Mouse (Mus musculus) frontal cortex, postnatal 14 days (tissue): Measurements from ENCODE around the gene Myrip.

ENCODE experiments used
- DNase-seq, 2 experiments: peaks; one replicate each; pipeline ENCODE4 v3.0.0; 2022; ENCODE audit warnings: low spot score in 2 of 2

Myrip gene

DNA sequence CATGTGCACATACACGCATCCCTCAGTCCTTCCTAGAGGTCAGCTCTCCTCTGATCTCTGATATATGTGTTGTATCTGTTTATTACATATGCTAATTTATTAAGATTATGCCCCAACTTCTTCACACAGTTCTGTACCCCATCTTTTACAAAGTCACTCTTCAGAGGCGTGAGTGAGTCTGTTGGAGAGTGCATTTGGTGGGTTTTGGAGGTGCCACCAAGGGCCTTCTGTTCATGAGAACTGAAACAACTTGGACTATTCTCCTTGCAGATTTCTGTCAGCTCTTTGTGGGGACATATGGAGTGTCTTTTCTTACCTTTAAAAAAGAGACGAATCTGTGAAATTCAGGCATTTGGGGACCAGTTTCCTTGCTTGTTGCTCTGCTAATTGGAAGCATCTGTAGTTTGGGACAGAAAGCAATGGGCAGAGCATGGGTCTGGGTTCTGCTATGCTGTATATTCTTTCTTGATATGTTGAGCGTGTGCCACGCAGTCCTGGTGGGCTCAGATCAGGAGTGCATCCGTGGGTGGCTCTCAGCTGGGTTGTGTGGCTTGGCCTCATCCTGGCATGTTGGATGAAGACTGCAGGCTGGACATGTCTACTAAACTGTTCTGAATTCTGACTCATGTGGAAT lies 148.5 kb downstream of the Myrip start:
- no peak for DNase-seq

DNA sequence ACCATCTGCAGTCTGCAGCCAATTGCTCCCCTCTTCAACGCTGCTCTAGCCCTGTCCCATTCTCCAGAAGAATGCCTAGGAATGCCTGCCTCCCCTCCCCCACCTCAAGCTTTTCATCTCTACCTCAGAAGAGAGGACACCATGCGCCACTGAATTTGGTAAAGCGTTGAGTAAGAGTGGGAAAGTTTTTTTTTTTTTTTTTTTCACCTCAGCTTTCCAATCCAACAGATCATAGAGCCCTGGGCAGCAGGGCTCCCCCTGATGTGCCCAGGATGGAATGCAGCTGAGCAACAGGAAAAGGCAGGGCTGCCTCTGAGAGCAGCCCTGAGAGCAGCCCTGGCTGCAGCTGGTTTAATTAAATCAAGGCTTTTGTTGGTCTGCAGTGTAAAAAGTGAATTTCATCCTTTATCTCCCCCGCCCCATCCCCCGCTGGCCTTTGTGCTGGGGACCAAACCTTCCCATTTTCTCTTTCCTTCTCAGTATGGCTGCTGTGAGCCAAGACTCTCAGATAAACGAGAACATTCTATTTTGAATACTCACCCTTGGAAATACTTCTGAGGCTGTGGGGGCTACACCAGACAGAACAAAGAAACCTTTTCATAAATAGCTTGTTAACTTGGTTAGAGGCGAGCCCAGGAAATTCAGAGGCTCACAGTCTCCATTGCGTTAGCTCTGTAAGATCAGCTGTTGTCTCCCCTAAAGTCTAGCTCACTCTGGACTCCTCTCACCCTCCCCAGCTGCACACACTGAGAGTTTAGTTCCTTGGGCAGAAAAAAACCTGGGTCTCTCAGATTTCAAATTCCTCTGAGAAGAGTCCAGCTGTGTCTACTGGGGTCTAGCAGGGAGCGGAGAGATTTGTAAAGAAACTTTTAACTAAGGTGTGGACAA lies 154.7 kb downstream of the Myrip start:
- peak; percentile 42 to 49 for DNase-seq

DNA sequence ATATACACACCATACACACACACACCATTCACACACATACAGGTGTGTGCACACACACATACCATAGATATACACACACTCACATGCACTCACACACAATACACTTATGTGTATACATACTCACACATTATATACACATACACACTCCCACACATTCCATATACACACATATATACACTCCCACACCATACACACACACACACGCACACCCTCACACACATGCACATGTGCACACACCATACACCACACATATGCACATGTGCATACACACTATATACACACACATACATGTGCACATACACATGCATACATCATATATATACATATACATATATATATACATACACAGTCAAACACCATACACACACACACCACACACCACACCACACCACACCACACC lies 169.1 kb downstream of the Myrip start:
- DNase-seq, result no peak

DNA sequence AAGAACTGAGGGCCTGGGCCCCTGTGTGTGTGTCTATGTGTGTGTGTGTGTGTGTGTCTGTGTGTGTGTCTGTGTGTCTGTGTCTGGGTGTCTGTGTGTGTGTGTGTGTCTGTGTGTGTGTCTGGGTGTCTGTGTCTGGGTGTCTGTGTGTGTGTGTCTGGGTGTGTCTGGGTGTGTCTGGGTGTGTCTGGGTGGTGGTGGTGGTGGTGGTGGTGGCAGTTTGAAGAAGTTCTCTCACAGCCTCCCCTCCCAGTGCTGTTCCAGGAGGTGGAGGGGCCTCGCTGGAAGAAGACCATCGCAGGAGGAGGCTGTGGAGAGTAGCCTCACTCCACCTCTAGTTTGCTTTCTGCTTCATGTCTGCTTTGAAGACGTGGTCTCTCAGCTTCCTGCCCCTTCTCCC lies 180.3 kb downstream of the Myrip start:
- DNase-seq, result no peak

DNA sequence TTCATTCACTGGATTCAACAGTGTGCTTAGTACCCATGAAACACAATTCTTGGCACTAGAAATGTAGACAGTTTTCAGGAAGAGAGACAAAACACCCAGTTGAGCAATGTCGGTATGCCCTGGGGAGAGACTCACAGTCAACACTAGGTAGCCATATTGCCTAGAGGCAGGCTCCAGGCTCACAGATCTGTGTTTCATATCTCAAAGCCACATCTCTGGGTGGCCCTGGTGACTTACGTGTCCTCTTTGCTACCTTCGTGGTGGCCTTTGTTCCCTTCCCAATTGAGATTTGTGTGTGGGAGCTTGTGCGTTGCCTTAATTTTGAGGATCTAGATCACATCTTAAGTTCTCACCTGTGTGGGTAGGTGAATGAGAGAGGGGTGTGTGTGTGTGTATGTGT lies 181.1 kb downstream of the Myrip start:
- DNase-seq, result no peak

DNA sequence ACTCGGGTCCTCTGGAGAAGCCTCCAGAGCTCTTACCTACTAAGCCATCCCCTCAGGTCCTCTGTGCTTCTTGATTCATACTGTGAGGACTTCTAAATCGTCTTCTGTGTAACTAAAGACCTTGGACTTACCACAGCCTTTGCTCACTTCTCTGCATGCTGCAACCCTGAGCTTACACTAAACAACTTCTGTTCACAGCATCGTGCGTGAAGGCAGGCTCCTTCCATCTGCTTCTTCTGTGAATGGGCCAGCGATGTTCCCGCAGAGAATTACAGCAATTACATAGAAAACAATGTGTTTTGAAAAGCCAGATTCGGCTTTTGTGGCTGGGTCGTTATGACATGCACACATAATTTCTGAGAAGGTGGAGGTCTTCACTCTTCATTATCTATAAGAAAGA lies 181.8 kb downstream of the Myrip start:
- DNase-seq, result no peak

DNA sequence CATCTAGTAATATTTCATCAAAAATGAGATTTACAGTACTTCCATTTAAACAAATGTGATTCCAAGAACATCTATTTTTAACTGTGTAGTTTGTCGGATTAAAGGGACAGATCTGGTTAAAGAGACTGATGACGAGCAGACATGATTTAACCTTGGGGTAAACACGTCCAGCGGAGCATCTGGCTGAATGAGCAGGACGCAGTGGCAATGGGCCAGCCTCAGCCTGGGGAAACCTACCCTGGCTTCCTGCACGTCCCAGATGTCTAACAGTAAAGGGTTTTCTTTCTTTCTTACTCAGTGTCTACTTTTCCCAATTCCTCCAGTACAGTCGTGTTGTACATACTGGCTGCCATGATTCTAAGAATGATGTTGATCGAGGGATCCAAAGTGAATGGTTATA lies 185.8 kb downstream of the Myrip start:
- no peak for DNase-seq

DNA sequence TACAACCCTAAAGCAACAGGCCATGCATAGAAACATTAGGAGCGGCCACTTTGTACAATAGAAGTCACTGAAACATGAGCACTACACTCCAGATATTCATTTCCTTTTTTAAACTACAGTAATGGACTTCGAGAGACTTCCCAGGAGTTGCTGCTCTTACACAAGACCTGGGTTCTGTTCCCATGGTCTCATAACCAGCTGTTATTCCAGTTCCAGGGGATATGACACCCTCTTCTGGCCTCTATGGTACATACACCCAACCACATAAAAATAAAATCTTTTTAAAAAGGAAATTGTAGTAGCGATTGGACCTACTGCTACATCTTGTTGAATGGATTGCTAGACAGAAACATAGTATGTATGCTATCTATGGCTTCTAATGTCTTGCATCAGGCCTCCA lies 190.2 kb downstream of the Myrip start:
- DNase-seq, result no peak

DNA sequence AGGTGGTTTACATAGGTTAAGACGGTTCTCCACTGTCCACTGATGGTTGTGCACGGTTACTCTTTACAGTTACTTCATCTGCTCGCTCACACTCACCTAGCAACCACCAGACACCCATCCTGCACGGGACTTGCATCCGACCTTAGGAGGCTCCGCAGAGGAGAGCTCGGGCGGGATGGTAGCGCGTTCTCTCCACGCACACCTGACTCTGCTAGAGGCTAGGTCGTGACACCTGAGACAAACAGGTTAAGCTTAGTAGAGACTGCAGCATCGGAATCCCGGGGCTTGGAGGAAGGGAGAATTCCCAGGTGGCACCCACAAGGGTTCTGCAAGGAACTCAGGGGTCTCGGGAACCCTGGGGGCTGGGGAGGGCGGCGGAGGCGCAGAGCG lies 190.7 kb downstream of the Myrip start, which contains the start of gene Eif1b:
Gene Eif1b, plus strand, starts transcription at position 223 of the 390 bp plus-strand sequence.
- DNase-seq, result no peak

DNA sequence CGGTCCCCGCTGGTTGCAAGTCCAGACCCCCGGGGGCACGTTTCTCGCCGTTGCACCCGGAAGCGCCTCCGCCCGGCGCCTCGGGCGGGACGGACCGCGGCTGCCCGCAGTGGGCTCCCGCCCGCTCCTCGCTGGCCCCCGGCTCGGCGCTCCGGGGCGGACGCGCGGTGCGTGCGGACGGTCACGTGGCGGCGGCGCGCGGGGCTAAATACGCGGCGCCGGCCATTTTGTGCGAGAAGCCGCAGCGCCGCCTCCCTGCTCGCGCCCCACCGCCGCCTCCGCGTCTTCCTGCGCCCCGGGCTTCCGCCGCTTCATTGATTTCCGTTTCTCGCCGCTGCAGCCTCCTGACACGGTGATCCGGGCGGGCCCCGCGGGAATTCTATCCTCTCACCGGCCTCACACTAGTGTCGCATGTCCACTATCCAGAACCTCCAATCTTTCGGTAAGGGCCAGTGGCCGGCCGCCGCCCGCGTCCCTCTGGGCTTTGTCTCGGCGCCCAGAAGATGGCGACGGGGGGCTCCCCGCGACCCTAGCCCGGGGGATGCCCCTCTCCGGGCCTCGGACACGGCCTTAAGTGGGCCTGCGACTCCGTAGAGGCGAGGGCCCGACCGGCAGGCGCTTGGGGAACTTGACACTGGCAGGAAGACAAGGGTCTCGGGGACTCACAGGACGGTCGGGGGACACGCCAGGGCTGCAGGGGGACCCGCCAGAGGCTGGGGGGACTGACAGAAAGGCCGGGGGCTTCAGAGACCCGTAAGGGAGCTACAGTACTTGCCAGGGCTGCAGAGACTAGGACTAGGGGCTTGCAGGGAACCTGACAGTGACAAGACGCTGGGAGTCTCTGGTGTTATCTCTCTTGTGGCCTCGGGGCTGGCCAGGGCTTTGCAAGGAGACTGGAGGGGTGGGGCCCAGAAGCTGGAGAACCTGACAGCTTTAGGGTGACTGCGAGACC lies 191.4 kb downstream of the Myrip start:
- peak in 1 of 2 experiments; percentile 79 for DNase-seq

DNA sequence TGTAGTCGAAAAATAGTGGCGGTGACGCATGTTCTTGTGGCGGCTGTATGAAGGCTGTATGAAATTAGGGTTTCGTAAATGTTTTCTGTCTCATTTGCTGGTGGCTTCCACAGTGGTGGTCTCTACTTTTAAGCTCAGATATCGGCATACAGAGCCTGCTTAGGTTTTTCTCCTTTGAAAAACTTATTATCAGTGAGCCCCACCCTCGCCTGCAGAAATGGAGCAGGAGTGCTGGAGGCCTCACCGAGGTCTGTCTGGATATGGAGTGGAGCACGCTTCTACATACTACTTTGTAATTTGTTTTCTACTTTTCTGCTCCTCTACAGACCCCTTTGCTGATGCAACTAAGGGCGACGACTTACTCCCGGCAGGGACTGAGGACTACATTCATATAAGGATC lies 192.5 kb downstream of the Myrip start:
- no peak for DNase-seq

DNA sequence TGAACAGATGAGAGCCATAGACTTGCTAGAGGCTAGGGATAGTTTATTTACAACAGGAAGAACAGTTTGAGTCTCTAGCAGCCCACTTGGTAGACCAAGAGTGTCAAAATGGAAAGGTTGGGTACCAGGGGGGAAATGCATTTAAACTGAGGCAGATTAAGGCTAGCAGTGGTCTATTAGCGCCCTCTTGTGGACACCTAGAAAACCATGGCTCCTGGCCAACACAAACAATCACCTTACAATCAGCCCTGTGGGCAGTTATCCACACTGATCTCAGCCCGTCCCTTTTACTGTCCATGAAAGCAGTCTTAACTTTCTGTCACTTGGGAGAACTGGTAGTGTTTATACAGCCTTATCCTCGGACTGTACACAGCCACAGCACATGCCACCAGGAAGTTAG lies 195.4 kb downstream of the Myrip start:
- DNase-seq, result peak in 1 of 2 experiments; percentile 63

DNA sequence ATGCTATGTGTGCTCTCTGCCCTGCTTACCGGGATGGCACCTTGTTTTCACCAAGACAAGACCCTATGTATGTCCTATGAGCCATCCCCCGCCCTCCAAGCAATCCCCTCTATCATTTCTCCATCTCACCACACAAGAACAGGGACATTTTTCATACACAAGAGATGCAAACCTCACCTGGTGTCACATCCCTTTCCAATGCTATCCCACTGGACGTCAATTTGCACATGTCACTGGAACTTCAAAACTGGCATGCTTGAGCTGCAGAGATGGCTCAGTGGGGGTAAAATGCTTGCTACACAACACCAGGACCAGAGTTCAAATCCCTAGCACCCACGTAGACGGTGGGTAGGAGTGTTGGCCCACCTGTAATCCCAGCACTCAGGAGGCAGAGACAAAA lies 196.7 kb downstream of the Myrip start:
- DNase-seq, result no peak

DNA sequence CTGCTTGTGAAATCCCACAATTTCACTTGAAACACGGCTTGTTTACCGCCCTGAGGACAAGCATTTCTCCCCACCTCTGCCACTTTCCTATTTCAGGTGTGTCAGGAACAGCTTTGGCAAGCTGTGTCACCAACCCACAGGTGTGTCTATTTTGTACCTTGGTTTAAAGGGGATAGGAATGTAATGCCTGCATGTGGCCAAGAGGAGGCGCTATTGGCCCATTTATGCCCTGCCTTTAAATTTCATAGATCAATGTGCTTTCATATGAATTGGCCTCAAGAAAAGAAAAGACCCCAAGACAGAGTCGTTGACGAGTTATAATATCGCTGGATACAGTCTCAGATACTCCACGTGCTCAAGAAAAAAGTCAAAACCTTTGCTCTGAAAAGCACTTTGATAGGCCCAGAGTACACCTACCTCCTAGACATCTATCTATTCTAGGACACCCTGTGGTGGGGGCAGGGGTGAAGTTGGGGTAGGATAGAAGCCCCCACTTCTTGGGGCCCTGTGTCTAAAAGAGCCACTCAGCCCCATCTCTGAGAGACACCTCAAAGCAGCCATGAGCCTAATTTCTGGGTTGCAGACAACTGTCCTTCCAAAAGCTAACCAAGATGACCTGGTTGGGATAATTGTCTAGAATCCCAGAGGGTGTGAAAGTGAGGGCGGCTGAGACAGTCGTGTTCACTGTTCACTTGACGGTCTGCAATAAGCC lies 200.0 kb downstream of the Myrip start:
- no peak for DNase-seq

DNA sequence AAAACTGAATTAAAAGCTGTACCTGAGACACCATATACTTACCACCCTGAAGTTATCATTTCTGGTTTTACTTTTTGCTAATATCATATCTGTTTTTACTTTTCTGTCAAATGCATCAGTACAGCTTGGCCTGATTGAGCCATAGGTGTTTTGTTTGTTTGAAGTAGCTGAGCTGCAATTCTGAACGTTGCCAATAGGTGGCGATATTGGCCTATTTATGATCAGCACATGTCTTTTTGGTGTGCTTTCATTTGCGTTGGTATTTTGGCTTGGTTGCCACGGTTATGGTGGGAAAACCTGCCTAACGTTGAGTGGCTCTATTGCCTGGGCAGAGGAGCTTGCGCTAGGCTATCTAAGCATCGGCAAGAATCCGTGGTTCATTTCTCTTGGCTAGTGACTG lies 200.7 kb downstream of the Myrip start:
- peak in 1 of 2 experiments; percentile 74 for DNase-seq

DNA sequence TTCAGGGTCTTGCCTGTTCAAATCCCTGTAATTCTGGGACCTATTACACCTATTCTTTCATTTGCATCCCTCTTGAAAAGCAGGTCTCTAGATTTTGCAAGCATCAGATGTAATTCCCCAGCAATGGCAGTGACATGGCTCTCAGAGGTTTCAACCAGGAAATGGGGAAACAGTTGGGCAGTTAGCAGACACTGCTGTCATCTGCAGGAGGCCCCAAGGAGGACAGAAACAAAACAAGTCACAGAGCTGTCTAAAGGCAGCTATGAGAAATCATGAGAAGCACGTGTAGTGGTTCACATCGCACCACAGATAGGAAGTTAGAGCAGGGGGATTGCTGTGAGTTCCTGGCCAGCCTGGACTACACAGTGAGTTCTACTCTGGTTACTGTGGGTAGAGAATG lies 203.1 kb downstream of the Myrip start:
- DNase-seq, result no peak

DNA sequence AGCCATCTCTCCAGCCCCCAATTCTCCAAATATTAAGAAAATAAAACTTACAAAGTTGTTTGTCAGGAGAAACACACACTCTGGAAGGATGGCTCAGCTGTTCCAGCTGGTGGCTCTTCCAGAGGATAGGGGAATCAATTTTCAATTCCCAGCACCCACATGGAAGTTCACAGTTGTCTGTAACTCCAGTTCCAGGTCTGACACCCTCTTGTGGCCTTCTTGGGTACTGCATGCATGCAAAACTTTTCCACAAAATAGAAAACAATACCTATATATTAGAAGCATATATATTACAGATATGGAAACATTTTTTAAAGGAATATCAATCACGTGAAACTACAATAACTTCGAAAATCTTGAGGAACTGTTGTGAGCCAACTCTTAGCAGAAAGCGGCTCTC lies 210.5 kb downstream of the Myrip start:
- DNase-seq, result no peak

DNA sequence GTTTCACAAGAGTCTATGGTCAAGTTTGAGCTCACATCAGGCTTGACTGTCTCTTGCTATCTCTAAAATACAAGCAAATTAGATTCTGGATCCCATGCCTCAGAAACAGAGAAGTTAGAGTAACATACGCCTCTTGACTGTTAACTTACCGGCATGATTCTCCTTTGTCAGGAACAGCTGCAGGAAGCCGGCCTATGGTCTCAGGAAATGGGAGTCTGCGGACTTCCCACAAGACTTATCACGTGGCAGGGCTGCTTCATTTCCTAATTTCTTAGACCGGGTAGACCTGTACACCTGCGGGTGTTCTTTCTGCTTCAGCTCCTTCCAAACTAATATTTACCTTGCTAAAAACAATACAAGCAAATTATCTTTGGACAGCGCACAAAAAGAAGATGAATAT lies 215.4 kb downstream of the Myrip start:
- no peak for DNase-seq

DNA sequence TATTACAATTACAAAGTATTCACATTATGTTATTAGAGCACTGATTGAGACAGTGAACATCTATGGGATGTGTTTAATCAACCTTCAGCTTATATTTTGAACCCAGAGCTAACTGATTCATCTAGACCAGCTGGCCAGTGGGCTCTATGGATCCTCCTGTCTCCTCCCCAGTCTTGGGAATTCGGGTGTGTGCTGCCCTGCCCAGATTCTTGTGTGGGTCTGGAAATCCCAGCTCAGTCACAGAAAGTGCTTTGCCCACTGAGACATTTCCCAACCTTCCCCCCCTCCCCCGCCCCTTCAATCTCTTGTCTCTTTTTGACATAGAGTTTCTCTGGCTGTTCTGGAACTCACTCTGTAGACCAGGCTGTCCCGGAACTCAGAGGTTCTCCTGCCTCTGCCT lies 217.6 kb downstream of the Myrip start:
- no peak for DNase-seq

DNA sequence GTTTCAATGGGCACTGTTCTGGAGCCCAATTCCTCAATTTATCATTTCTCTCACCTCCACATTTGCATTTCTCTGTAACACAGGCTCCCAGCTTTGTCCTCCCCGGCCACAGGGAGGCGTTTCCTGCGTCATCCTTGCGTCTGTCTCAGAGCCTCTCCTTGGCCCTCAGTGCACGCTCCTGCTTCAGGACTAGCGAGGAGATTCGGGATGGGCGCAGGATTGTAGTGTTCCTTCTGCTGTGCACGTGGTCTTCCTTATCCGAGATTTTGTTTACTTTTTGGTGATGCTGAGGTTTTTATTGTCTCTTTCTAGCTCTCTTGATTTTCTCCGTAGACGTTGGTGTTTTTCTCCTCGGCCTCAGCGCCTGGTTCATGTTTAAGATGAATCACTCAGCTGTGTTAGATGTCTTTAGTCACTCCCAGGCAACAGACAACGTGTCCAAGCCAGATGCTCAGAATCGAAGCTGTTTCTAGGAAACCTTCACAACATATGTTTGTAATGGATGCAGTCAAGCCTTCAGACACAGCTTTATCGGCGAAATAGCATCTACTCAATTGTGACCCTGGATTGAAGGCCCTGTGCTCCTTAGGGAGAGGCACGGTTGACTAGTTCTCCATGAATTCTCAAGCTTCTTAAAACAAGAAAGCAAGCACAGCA lies 218.3 kb downstream of the Myrip start:
- no peak for DNase-seq

DNA sequence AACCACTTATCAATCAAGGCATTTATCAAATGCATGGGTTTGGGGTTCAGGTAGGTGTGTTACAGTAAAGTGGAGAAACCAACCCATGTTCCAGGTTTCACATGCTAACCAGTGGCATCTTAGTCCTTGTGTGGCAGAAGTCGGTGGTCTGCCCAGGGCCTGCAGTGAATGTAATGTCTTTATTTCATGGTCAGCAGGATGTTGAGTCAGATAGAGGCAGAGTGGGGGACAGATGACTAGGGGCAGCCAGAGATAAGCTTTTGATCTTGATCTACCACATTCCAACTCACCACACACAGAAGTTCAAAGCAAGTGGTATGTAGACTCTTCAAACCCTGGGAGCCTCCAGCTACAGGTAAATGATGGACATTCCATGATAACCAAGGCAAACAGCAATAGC lies 219.8 kb downstream of the Myrip start:
- DNase-seq, result no peak
